Mouse (Mus musculus): Measurements from ENCODE around the gene Acot7.

- no peak for TF ChIP-seq POLR2A (IDR thresholded peaks at IDR 0.05; ENCODE audit: borderline replicate concordance, insufficient read depth, low read length)
- TF ChIP-seq CTCF (IDR thresholded peaks at IDR 0.05; ENCODE audit: borderline replicate concordance, insufficient read depth, low read depth, low read length), result no peak
Measured at GRCm38 (mm10) chr4:152302012-152302411, 124.1 kb downstream of the Acot7 start.
